Mouse (Mus musculus) gastrocnemius, postnatal 10 days (tissue): ENCODE results near the gene Hddc3. TPM values are rescaled to one million over a fixed set of nuclear protein-coding genes. Genes with fewer than 3 reads are reported as not detected.
"Not testable (repeated sequence)": the region's sequence is repeated elsewhere in the genome, so short reads cannot be mapped to it uniquely, and the experiment has no call there.

Experiments used
- DNase-seq: peaks from one replicate; pipeline ENCODE4 v3.0.0; 2021; ENCODE audit warnings: mixed read lengths
- total RNA-seq, 2 experiments: library from RNA; stranded (reverse); gene quantifications; 2 replicates each; pipeline ENCODE4 v1.2.3; 2021

Gene Hddc3
- total RNA-seq, 2 experiments from 2014 or later: 39.9 to 45.0 TPM

DNA sequence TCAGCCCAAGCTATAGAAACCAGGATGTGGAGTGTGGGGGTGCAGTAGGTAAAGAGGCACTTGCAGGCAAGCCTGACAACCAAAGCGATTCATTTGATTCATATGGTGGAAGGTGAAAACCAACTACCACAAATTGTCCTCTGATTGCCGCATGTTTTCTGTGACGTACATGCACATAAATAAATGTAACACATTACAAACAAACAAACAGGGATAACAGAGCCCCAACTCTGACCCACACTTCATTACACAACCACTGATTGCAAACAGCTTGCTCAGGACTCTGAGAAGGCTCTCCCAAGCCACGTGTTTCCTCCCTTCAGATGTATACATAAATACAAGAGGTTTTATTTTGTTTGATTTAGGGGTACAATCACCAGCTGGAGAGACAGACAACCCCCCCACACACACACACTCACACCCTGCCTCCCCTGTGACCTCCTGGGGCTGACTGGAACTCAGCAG lies 27.1 kb downstream of the Hddc3 start:
- DNase-seq: no peak

- peak; percentile 87 for DNase-seq
Observed at GRCm38 (mm10) chr7:80370649-80371040, 27.7 kb downstream of the Hddc3 start.

DNA sequence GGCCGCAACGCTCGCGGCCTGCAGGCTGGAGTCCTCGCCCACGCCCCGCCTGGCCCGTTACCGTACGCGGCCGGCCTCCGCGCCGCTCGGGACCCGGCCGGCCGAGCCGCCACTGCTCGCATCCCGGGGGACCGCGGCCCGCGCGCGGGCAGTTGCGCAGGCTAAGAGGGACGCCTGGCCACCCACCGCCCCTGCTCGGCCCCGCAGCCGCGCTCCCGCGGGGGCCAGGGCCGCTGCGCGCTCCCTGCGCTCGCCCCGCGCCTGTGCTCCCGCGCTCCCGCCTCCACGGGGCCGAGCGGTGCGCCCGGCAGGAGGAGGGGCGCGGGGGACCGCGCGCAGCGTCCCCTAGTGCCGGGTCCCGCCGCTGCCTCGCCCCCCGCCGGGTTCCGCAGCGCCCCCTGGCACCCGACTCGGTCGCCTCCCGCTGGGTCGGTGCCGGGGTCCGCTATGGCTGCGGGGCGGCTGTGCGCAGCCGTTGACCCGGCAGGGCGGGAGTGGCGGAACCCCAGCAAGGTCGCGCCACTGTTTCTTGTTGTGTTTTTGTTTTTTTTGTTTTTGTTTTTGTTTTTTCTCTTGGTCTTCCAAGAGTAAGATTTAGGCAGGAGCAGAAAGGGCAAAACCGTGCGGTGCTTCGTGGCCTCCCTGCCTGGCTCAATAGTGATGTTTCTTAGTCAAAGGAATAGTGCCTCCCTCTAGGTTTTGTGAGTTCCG lies 28.3 kb downstream of the Hddc3 start, which contains the start of gene Man2a2:
Gene Man2a2 (minus strand): TSS at position 335 of the 711 bp plus-strand sequence.
- peak; percentile 88 for DNase-seq

- no peak for DNase-seq
Observed at GRCm38 (mm10) chr7:80372166-80372565, 29.3 kb downstream of the Hddc3 start.

DNA sequence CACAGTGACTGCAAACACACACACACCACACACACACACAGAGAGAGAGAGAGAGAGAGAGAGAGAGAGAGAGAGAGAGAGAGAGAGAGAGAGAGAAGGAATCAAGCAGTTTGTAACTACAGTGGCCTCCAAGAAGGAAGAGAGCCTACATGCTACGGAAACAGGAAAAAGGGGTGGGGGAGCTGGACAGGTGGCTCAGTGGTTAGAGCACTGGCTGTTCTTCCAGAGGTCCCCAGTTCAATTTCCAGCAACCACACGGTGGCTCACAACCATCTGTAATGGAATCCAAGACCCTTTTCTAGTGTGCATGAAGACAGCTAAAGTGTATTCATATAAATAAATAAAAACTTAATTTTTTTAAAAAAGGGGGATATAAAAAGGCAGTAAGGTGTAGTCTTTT lies 29.8 kb downstream of the Hddc3 start:
- DNase-seq: no peak

DNA sequence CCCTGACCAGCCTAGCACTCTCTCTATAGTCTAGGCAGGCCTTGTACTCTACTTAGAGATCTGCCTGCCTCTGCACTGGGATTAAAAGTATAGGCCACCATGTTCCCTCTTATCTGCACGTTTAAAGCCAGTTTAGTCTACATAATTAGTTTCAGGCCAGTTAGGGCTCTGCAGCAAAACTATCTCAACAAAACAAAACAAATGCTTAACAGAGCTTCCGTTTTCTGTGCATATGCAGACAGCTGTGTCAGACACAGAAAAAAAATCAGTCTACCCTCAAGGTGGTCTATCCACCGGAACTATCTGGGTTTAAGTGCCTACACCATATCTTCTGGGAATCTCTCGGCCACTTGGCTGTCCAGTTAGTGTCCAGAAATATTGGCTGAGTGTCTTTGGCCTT lies 30.4 kb downstream of the Hddc3 start:
- no peak for DNase-seq

GRCm38 (mm10) chr7:80373850-80374249 lies 30.9 kb downstream of the Hddc3 start:
- DNase-seq: no peak

DNA sequence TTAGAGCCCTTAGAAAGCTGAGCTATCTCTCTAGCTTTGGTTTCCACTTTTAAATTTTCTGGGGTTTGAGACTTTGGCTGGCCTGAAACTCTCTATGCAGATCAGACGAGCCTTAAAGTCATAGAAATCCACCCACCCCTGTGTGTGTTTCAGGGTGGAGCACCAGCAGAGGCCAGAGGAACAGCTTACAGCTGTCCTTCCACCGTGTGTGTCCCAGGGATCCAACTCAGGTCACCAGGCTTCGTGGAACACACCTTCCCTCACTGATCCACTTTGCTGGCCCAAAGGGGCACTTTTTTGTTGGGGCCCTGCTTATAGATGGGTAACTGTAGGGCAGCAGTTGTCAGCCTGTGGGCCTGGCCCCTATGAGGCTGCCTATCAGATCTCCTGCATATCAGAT lies 31.4 kb downstream of the Hddc3 start:
- DNase-seq: no peak

DNA sequence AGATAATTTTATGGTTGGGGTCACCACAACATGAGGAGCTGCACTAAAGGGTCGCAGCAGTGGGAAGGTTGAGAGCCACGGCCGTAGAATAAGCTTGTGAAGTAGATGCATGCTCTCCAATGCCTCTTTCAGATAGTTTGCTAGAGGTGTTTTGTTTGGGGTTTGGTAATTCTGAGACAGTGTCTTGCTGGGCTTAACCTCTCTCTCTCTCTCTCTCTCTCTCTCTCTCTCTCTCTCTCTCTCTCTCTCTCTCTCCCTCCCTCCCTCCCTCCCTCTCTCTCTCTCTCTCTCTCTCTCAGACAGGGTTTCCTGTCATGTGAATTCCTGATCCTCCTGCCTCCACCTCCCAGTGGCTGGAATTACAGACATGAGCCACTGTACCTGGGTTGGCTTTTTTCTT lies 31.8 kb downstream of the Hddc3 start:
- no peak for DNase-seq

DNA sequence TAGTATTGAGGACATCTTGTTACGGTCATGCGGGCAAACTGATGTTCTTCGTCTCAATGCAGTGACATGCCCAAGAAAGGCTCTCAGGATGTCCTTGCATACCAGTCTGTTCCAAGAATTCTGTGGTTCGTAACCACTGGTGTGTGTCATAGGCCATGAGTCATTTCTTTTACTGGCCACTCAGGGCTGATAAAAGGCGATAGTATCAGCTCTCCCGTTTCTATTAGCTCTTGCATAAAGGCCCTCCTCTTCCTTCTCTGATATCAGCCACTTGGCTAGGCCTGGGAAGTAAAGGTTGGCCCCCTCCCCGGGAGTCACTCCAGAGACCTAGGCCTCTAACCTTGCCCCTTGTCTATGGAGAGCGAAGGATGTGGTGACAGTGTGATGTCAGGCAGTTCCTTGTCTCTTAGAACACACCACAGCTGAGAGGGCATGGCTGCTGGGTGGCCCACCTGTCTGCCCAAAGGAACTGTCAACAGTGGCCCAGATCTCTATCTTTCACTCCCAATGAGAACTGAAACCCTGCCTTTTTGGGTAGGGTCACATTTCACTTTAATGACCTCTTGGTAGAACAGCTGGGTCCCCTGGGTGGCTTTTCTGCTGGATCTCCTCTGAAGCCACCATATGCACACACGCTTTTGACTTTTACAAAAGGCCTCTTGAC lies 32.6 kb downstream of the Hddc3 start:
- no peak for DNase-seq

DNA sequence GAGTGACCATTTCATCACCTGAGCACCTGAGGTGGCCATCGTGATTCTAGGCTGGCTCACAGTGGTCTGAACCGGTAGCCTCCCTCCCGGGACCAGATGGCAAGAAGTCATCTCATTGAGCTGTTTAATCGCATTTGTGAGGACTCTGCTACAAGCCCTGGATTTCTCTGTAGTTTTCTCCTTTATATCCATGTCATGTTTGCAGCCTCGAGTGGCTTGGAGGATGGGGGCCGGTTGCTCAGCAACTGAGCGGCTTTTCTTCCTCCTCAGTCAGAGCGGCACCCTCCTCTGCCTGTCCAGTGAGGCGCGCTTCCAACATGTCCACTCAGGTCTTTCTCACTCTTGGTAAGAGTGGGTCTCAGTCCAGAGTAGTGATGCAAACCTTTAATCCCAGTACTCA lies 33.3 kb downstream of the Hddc3 start:
- DNase-seq: no peak

DNA sequence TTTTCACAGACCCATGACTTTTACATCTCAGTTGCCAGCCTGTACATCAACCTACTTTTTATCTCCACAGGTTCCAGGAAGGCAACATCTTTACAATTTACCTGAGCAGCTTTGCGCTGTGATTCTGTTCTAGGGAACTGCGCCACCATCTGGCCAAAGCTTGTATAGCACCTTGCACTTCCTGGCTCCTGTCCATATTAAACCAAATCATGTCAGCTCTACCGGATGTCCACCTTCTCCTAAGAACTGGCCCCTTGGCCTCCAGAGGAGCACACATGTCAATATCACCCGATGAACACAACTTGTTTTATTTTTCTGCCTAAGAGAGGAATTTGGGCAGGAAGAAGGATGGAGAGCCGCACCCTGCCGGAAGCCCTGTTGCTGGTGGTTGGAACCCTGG lies 34.6 kb downstream of the Hddc3 start:
- DNase-seq: peak; percentile 66

GRCm38 (mm10) chr7:80379531-80379930 lies 36.6 kb downstream of the Hddc3 start:
- no peak for DNase-seq

GRCm38 (mm10) chr7:80382919-80383318 lies 40.0 kb downstream of the Hddc3 start:
- no peak for DNase-seq

- DNase-seq: peak; percentile 97
Observed at GRCm38 (mm10) chr7:80386235-80386930, 43.5 kb downstream of the Hddc3 start.

GRCm38 (mm10) chr7:80387033-80387632 lies 44.2 kb downstream of the Hddc3 start:
- DNase-seq: no peak

DNA sequence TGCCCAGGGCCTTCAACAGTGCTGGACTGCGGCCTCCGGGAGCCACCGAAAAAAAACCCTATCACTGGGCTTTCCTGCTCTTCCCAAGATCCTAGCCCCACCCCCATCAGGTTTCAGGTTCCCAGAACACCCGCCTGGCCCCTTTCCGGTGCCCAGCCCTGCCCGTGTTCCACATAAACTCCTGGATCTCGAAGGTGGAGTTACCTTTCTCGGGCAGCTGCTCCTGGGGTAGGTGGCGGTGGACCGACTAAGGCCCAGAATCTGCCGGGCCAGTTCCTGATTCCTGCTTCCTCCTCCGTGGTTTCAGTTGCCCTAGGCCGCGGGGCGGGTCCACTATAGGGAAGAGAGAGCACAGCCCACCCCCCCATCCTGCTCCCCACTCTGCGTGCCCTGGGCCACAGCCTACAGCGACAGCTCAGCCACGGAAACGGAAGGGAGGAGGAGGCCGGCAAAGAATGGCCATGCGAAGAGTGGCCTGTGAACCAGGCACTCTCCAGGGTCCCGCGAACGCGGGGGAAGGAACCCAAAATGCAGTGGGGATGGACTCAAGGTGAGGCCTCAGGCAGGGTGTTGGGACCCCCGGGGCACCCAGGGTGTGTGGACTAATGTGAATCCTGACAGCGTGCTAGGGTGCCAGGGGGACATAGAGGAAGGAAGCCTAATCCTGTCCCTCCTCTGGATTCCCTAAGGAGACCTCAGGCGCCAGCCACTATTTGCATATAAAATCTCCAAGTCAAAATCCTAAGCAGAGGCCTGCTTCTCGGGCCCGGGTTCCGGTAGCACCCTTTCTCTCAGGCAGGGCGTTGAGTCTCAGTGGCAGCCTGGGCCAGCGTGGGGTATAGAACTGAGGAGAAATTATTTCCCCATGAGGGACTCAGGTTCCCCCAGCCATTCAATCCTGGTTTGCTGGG lies 45.0 kb downstream of the Hddc3 start, which contains the start of gene Fes:
Gene Fes (minus strand): TSS at position 314 of the 911 bp plus-strand sequence.
- DNase-seq: peak; percentile 61

DNA sequence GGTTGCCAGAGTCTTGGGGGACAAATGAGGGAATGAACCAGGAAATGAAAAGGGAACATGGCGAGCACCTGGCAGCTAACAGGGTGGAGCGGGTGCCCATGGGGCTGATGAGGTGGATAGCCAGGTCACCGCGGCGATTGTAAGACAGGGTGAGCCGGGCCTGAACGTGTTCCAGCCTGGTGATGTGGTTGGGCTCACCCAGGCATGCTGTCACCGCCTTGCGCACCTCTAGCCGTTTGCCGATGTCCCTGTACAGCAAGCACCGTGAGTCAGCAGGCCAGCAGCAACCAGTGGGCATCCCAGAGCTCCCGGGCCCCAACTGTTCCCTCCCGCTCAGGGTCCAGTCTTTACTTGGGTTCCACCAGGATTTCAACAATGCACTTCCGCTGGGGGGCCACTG lies 49.2 kb downstream of the Hddc3 start:
- no peak for DNase-seq

DNA sequence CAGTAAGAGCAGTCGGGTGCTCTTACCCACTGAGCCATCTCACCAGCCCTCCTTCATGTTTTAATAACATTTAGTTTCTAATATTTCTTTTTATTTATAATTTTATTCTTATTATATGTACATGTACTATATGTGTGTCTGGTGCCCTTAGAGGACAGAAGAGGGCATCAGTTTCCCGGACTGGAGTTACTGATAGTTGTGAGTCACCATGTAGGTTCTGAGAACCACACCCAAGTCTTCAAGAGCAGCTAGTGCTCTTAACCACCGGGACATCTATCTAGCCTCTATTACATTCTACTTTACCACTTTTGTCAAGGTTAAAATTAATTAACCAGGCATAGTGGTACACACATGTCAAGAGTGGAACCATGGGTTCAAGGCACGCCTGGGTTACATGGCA lies 51.7 kb downstream of the Hddc3 start:
- DNase-seq: no peak

DNA sequence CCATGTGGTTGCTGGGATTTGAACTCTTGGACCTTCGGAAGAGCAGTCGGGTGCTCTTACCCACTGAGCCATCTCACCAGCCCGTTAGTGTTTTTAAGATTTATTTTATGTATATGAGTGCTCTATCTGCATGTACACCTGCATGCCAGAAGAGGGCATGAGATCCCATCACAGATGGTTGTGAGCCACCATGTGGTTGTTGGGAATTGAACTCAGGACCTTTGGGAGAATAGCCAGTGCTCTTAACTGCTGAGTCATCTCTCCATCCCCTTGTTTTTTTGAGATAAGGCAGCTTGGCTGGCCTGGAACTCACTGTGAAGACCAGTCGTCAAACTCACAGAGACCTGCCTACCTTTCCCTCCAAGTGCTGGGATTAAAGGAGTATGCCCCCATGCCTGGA lies 53.5 kb downstream of the Hddc3 start:
- not testable (repeated sequence) for DNase-seq

- no peak for DNase-seq
Observed at GRCm38 (mm10) chr7:80397986-80398385, 55.1 kb downstream of the Hddc3 start.
